Mouse (Mus musculus) erythroblast, adult 5-6 weeks (primary cell): ENCODE measurements around the gene Chpt1. TPM values are rescaled to one million over a fixed set of nuclear protein-coding genes. Genes with fewer than 3 reads are reported as not detected.

Experiments used
- ATAC-seq: replicated peaks from 2 replicates; pipeline ENCODE4 v1.8.0; 2016; ENCODE audit warnings: moderate number of reproducible peaks, mild to moderate bottlenecking, moderate TSS enrichment, inconsistent platforms; ENCODE audit not compliant: poor library complexity, low FRiP score, severe bottlenecking
- total RNA-seq, 2 experiments: library from RNA; stranded (forward) in 1 of 2; stranded (reverse) in 1 of 2; fragments of 150-400 nt in 1 of 2; fragments of 200-764, 138-1000 nt in 1 of 2; gene quantifications; 2 replicates each; pipeline versions ENCODE4 v1.2.3 to v1.2.4; 2015 to 2017; ENCODE audit warnings: low replicate concordance in 2 of 2

The Chpt1 gene
- total RNA-seq, 2 experiments from 2014 or later: 0.77 to 2.0 TPM

- no peak for ATAC-seq
Measured at GRCm38 (mm10) chr10:88409751-88410150, 94.1 kb downstream of the Chpt1 start.

GRCm38 (mm10) chr10:88407875-88408631 is 95.8 kb downstream of the Chpt1 start:
- no peak for ATAC-seq

- ATAC-seq: no peak
Measured at GRCm38 (mm10) chr10:88405812-88406211, 98.1 kb downstream of the Chpt1 start.

- no peak for ATAC-seq
Measured at GRCm38 (mm10) chr10:88404220-88404619, 99.7 kb downstream of the Chpt1 start.

- no peak for ATAC-seq
Measured at GRCm38 (mm10) chr10:88403021-88403420, 100.9 kb downstream of the Chpt1 start.

Other genes with a start within 250 kb of the Chpt1 start
- gene Dram1, start 125.0 kb downstream of the Chpt1 start, total RNA-seq (2015; ENCODE audit: low replicate concordance): 13.8 and 19.0 TPM in 2 replicates
- gene Dram1, start 125.0 kb downstream of the Chpt1 start, total RNA-seq (2017; ENCODE audit: low replicate concordance): 7.5 and 11.8 TPM in 2 replicates
- gene Gnptab, start 124.9 kb downstream of the Chpt1 start, total RNA-seq (2015; ENCODE audit: low replicate concordance): 19.2 and 20.2 TPM in 2 replicates
- gene Gnptab, start 124.9 kb downstream of the Chpt1 start, total RNA-seq (2017; ENCODE audit: low replicate concordance): 7.9 and 11.0 TPM in 2 replicates
- gene Sycp3, start 44.5 kb downstream of the Chpt1 start, total RNA-seq (2015; ENCODE audit: low replicate concordance): not detected in 2 replicates
- not detected in 2 replicates for gene Sycp3, start 44.5 kb downstream of the Chpt1 start, total RNA-seq (2017; ENCODE audit: low replicate concordance)
- gene Mybpc1, start 101.1 kb upstream of the Chpt1 start, total RNA-seq (2015; ENCODE audit: low replicate concordance): not detected in 2 replicates
- gene Mybpc1, start 101.1 kb upstream of the Chpt1 start, total RNA-seq (2017; ENCODE audit: low replicate concordance): not detected in 2 replicates
- 4.6 and 10.4 TPM in 2 replicates for gene Spic, start 180.9 kb upstream of the Chpt1 start, total RNA-seq (2015; ENCODE audit: low replicate concordance)
- 5.3 and 15.9 TPM in 2 replicates for gene Spic, start 180.9 kb upstream of the Chpt1 start, total RNA-seq (2017; ENCODE audit: low replicate concordance)
- 19.4 and 22.9 TPM in 2 replicates for gene Arl1, start 226.8 kb upstream of the Chpt1 start, total RNA-seq (2015; ENCODE audit: low replicate concordance)
- gene Arl1, start 226.8 kb upstream of the Chpt1 start, total RNA-seq (2017; ENCODE audit: low replicate concordance): 9.5 and 26.6 TPM in 2 replicates